Mouse (Mus musculus): ENCODE results near the gene Foxo6. TPM values are rescaled to one million over a fixed set of nuclear protein-coding genes. Genes with fewer than 3 reads are reported as not detected.

The Foxo6 gene
- polyA plus RNA-seq (2012; fragmentation: generic; extraction: Trizol) = 24.9 TPM

DNA sequence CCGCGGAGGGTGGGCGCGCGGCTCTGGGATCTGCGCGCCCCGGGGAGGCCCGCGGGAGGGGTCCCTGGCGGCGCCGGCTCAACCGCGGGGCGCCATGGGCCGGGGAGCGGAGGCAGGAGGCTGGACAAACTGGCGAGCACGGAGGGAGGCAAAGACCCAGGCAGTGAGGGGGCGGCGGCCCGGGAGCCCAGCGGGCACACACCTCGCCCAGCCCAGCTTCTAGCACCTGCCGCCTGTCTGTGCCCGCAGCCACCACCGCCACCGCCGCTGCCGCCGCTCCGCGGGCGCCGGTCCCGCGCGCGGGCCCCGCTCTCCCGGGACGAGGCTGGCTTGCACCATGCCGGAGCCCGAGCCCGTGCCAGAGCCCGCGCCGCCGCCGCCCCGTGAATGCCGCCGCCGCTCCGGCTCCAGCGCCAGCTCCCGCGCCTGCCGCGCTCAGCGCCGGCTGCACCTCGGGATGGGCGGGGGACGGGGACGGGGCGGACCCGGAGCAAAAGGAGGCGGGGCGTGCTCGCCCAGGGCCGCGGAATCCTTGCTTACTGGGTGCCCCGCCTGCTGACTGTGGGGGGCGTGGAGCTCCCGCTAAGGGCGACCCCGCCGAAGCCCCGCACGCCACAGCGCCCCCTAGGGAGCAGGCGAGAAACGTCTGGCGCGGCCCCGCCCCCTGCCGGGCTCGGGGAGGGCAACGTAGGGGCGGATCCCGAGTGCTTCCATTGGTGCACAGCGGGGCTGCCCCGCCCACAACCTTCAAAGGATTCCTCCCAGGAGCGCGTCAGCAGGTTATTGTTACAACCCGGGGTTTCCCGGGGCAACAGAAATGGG is at the start of gene Foxo6:
Foxo6 (minus strand) TSS at position 60 of the 822 bp plus-strand sequence.
- Histone ChIP-seq H3K79me2 (ENCODE audit: control insufficient read depth, insufficient read depth) (peaks cover 6% of the 10 kb centered on the region), H3K4me2 (ENCODE audit: low read depth) (peak within 1 kb of the TSS; percentile 70), H3K4me3 (peak within 1 kb of the TSS; percentile 42), H3K36me3 (ENCODE audit: control insufficient read depth, insufficient read depth) (no peaks in the 10 kb centered on the region), H3K27me3 (ENCODE audit: control insufficient read depth, insufficient read depth, insufficient read length) (no peaks in the 10 kb centered on the region), H3ac (ENCODE audit: control insufficient read depth, insufficient read length) (peak within 1 kb of the TSS; percentile 45)
- TF ChIP-seq MYOD1 (IDR thresholded peaks at IDR 0.05; ENCODE audit: control insufficient read depth in 1 of 3, insufficient read length in 2 of 3, low read depth in 2 of 3) = peak in 2 of 3 experiments; percentile 0 to 58
- no peak for TF ChIP-seq E2F4 (IDR thresholded peaks at IDR 0.05; ENCODE audit: insufficient read depth)
- peak; percentile 79 for TF ChIP-seq SRF (IDR thresholded peaks at IDR 0.05; ENCODE audit: control insufficient read depth, insufficient read length, low read depth)
- TF ChIP-seq MYOG (IDR thresholded peaks at IDR 0.05; ENCODE audit: control insufficient read depth in 1 of 3, insufficient read depth in 1 of 3, insufficient read length in 2 of 3, low read depth in 2 of 3) = peak in 2 of 3 experiments; percentile 25 to 35
- peak; percentile 78 for TF ChIP-seq POLR2A (IDR thresholded peaks at IDR 0.05; ENCODE audit: insufficient read length, low read depth)
- peak; percentile 49 for TF ChIP-seq POLR2AphosphoS2 (IDR thresholded peaks at IDR 0.05; ENCODE audit: insufficient read length, low read depth)

DNA sequence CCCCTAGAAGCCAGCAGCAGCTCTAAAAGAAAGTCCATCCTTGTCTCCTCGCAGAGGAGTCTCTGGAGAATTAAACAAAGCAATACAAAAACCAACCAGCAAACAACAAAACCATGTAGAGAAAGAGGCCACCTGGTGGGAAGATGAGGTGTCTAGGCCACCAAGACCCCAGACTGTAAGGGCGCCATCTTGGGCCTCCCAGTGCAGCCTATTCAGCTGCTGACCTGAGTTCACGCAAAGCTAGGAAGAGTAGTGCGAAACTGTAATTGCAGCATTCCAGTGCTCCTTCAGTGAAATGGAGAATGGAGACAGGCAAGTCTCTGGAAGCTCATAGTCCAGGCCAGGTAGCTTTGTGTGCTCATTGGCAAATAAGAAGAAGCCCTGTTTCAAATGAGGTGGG is 47.2 kb upstream of the Foxo6 start:
- TF ChIP-seq MYOD1 (IDR thresholded peaks at IDR 0.05; ENCODE audit: control insufficient read depth in 1 of 3, insufficient read length in 2 of 3, low read depth in 2 of 3) = no peak
- TF ChIP-seq SRF (IDR thresholded peaks at IDR 0.05; ENCODE audit: control insufficient read depth, insufficient read length, low read depth) = no peak
- no peak for TF ChIP-seq USF1 (IDR thresholded peaks at IDR 0.05; ENCODE audit: low read depth)
- no peak for TF ChIP-seq CEBPB (IDR thresholded peaks at IDR 0.05; ENCODE audit: insufficient read depth, poor library complexity, severe bottlenecking)
- TF ChIP-seq MAX (IDR thresholded peaks at IDR 0.05; ENCODE audit: low read depth) = no peak
- no peak for TF ChIP-seq POLR2AphosphoS2 (IDR thresholded peaks at IDR 0.05; ENCODE audit: insufficient read length, low read depth)
- TF ChIP-seq E2F4 (IDR thresholded peaks at IDR 0.05; ENCODE audit: insufficient read depth) = no peak
- TF ChIP-seq TCF3 (IDR thresholded peaks at IDR 0.05; ENCODE audit: insufficient read length, low read depth) = no peak
- TF ChIP-seq TCF12 (IDR thresholded peaks at IDR 0.05; ENCODE audit: insufficient read depth, poor library complexity, severe bottlenecking) = no peak
- TF ChIP-seq MYOG (IDR thresholded peaks at IDR 0.05; ENCODE audit: control insufficient read depth in 1 of 3, insufficient read depth in 1 of 3, insufficient read length in 2 of 3, low read depth in 2 of 3) = no peak
- TF ChIP-seq POLR2A (IDR thresholded peaks at IDR 0.05; ENCODE audit: insufficient read length, low read depth) = no peak
- Histone ChIP-seq H3ac (ENCODE audit: control insufficient read depth, insufficient read length) (no peak overlapping the region), H3K4me3 (no peak overlapping the region), H3K36me3 (ENCODE audit: control insufficient read depth, insufficient read depth) (no peaks in the 10 kb centered on the region), H3K4me2 (ENCODE audit: low read depth) (no peak overlapping the region), H3K79me2 (ENCODE audit: control insufficient read depth, insufficient read depth) (no peaks in the 10 kb centered on the region), H3K27me3 (ENCODE audit: control insufficient read depth, insufficient read depth, insufficient read length) (peaks cover 26% of the 10 kb centered on the region)

DNA sequence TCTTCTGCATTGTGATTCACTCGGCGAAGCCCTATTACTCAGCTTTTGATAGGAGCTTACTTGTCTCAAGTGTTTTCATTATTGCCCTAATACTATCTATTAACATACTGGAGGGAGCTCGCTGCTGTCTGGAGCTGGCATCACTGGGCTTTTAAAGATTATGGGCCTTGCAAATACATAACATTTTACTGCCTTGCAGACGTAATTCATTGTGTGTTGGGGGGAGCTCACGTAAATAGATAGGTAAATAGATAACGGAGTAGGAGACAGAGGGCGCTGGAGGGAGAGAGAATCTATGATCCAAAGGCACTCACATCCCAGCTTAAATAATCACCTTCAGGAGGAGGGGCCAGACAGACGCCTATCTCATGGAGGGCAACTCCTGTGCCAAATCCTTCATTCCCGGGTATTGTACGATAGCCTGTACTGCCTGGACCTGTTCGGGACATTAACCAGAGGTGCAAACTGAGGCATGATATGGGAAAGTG is 45.8 kb upstream of the Foxo6 start:
- no peak overlapping the region for H3K4me3 ChIP-seq
- no peak overlapping the region for H3K4me2 ChIP-seq (ENCODE audit: low read depth)
- H3K27me3 ChIP-seq (ENCODE audit: control insufficient read depth, insufficient read depth, insufficient read length) = peaks cover 35% of the 10 kb centered on the region
- H3K36me3 ChIP-seq (ENCODE audit: control insufficient read depth, insufficient read depth) = no peaks in the 10 kb centered on the region
- no peaks in the 10 kb centered on the region for H3K79me2 ChIP-seq (ENCODE audit: control insufficient read depth, insufficient read depth)
- no peak overlapping the region for H3ac ChIP-seq (ENCODE audit: control insufficient read depth, insufficient read length)
- TF ChIP-seq USF1 (IDR thresholded peaks at IDR 0.05; ENCODE audit: low read depth) = no peak
- no peak for TF ChIP-seq E2F4 (IDR thresholded peaks at IDR 0.05; ENCODE audit: insufficient read depth)
- no peak for TF ChIP-seq CEBPB (IDR thresholded peaks at IDR 0.05; ENCODE audit: insufficient read depth, poor library complexity, severe bottlenecking)
- no peak for TF ChIP-seq MYOD1 (IDR thresholded peaks at IDR 0.05; ENCODE audit: control insufficient read depth in 1 of 3, insufficient read length in 2 of 3, low read depth in 2 of 3)
- TF ChIP-seq REST (IDR thresholded peaks at IDR 0.05; ENCODE audit: insufficient read depth, insufficient read length) = no peak
- TF ChIP-seq TCF12 (IDR thresholded peaks at IDR 0.05; ENCODE audit: insufficient read depth, poor library complexity, severe bottlenecking) = no peak
- no peak for TF ChIP-seq TCF3 (IDR thresholded peaks at IDR 0.05; ENCODE audit: insufficient read length, low read depth)
- no peak for TF ChIP-seq POLR2AphosphoS2 (IDR thresholded peaks at IDR 0.05; ENCODE audit: insufficient read length, low read depth)
- TF ChIP-seq SRF (IDR thresholded peaks at IDR 0.05; ENCODE audit: control insufficient read depth, insufficient read length, low read depth) = no peak
- TF ChIP-seq MAX (IDR thresholded peaks at IDR 0.05; ENCODE audit: low read depth) = no peak
- TF ChIP-seq POLR2A (IDR thresholded peaks at IDR 0.05; ENCODE audit: insufficient read length, low read depth) = no peak
- no peak for TF ChIP-seq MYOG (IDR thresholded peaks at IDR 0.05; ENCODE audit: control insufficient read depth in 1 of 3, insufficient read depth in 1 of 3, insufficient read length in 2 of 3, low read depth in 2 of 3)

DNA sequence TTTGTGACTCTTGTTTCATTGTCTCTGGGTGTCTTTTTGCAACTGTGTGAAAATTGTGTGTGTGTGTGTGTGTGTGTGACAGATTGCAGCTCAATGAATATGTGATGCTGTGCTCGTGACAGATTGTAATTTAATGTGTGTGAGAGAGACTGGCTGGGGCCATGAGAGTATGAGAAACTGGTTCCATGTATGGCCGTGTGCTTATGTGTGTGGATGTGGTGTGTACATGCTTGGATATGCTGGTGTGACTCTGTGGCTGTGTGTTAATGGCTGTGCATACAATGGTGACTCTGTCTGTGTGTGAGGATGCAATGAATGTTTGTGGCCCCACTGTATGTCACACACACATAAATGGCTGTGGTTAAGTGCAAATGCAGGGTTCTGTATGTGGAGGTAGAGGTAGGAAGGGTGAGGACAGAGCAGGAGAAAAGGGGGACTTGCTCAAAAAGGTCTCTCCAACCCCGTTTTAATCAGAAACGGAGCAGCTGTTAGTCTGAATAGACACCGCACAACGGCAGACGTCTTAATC is 45.3 kb upstream of the Foxo6 start:
- Histone ChIP-seq H3K79me2 (ENCODE audit: control insufficient read depth, insufficient read depth) (no peaks in the 10 kb centered on the region), H3K27me3 (ENCODE audit: control insufficient read depth, insufficient read depth, insufficient read length) (peaks cover 40% of the 10 kb centered on the region), H3K4me3 (no peak overlapping the region), H3ac (ENCODE audit: control insufficient read depth, insufficient read length) (no peak overlapping the region), H3K4me2 (ENCODE audit: low read depth) (no peak overlapping the region), H3K36me3 (ENCODE audit: control insufficient read depth, insufficient read depth) (no peaks in the 10 kb centered on the region)
- TF ChIP-seq CEBPB (IDR thresholded peaks at IDR 0.05; ENCODE audit: insufficient read depth, poor library complexity, severe bottlenecking) (no peak), TCF3 (IDR thresholded peaks at IDR 0.05; ENCODE audit: insufficient read length, low read depth) (no peak), USF1 (IDR thresholded peaks at IDR 0.05; ENCODE audit: low read depth) (no peak), REST (IDR thresholded peaks at IDR 0.05; ENCODE audit: insufficient read depth, insufficient read length) (no peak), MAX (IDR thresholded peaks at IDR 0.05; ENCODE audit: low read depth) (no peak), POLR2A (IDR thresholded peaks at IDR 0.05; ENCODE audit: insufficient read length, low read depth) (no peak), MYOG (IDR thresholded peaks at IDR 0.05; ENCODE audit: control insufficient read depth in 1 of 3, insufficient read depth in 1 of 3, insufficient read length in 2 of 3, low read depth in 2 of 3) (no peak), MYOD1 (IDR thresholded peaks at IDR 0.05; ENCODE audit: control insufficient read depth in 1 of 3, insufficient read length in 2 of 3, low read depth in 2 of 3) (no peak), POLR2AphosphoS2 (IDR thresholded peaks at IDR 0.05; ENCODE audit: insufficient read length, low read depth) (no peak), E2F4 (IDR thresholded peaks at IDR 0.05; ENCODE audit: insufficient read depth) (no peak), TCF12 (IDR thresholded peaks at IDR 0.05; ENCODE audit: insufficient read depth, poor library complexity, severe bottlenecking) (no peak), SRF (IDR thresholded peaks at IDR 0.05; ENCODE audit: control insufficient read depth, insufficient read length, low read depth) (no peak)
